In the genomic region with DNA sequence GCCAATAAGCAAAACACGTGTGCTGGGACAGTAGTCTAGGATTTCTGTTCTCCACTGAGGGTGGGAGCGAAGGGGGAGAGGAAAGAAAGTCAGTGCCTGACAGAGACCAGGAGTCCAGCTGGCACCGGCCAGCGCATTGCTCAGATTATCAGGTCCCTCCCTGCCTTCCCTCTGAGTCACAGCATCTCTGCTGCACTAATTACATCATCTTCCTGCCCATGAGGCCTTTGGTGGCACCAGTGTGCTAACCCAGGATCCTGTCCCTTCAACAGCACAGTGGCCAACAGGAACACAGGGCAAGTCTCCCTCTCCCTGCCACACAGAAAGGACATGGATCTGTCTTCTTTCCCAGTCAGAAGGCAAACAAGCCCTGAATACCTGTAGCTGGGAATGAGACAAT, we compare ENCODE assay signal across 13 mouse cellular contexts. TPM values are rescaled to one million over a fixed set of nuclear protein-coding genes. Genes with fewer than 3 reads are reported as not detected.
DNase-seq lines count a peak whose midpoint lies in the region; TF ChIP-seq lines count a peak whose summit lies in the region.
"Had no signal": no experiment of that assay in that cellular context is flagged by ENCODE, and none has a peak within 500 bp of the region (broad histone marks: within the 10 kb centered on the region; RNA-seq: fewer than 3 reads in every experiment).

No protein-coding gene starts in this region.

- no peak overlapping the region for H3K27ac ChIP-seq in cerebellum, adult 2 months (ENCODE audit: insufficient read depth, low read length)
- H3K27ac ChIP-seq in layer of hippocampus, adult 2 months, result no peak overlapping the region
- H3K27ac ChIP-seq: embryonic facial prominence, embryonic 10.5 days; limb, embryonic 12.5 days had no signal

- TF ChIP-seq CTCF in cerebellum, adult 2 months (IDR thresholded peaks at IDR 0.05; ENCODE audit: borderline replicate concordance, insufficient read depth, low read depth, low read length), result no peak
- no peak for TF ChIP-seq CTCF in layer of hippocampus, adult 2 months (conservative IDR thresholded peaks at IDR 0.05)

- no peaks in the 10 kb centered on the region; the same call in 1 of the 2 replicates for H3K4me1 ChIP-seq in cerebellum, adult 2 months (ENCODE audit: control insufficient read depth, insufficient read depth, low read length)

- no peak overlapping the region for H3K4me3 ChIP-seq in cerebellum, adult 2 months (replicated peaks; ENCODE audit: insufficient read depth, low read depth, low read length)
- H3K4me3 ChIP-seq in layer of hippocampus, adult 2 months, result no peak overlapping the region
- H3K4me3 ChIP-seq: embryonic facial prominence, embryonic 10.5 days; limb, embryonic 12.5 days had no signal

- TF ChIP-seq POLR2A in cerebellum, adult 2 months (IDR thresholded peaks at IDR 0.05; ENCODE audit: borderline replicate concordance, insufficient read depth, low read length), result no peak

- 22% methylated on average over 4 of the region's 4 CpGs for WGBS in cerebellum, adult 2 months

- H3K27me3 ChIP-seq in cerebellum, adult 2 months (ENCODE audit: control insufficient read depth, insufficient read depth, low read length), result no peaks in the 10 kb centered on the region

- peak; percentile 24 to 45 for DNase-seq in cerebellum, adult 2 months
- DNase-seq in cerebellum, adult 8-10 months, result no peak
- DNase-seq in MN1 (ENCODE audit: low spot score), result peak; percentile 94
- peak; percentile 24 for DNase-seq in fibroblast of lung, adult 2 months (ENCODE audit: low read depth)
- peak; percentile 58 for DNase-seq in heart, postnatal 4 days
- DNase-seq in embryo, embryonic 9.5 days (ENCODE audit: extremely low spot score), result no peak
- no peak for DNase-seq in layer of hippocampus, adult 2 months (ENCODE audit: low spot score in 2 of 2)
- DNase-seq in right cerebral cortex, postnatal 4 days, result no peak
- DNase-seq: B cell, adult 2 months; lung, embryonic 14.5 days had no signal

RNA-seq across cellular contexts. Expression of gene Rnd1, which starts 4.7 kb away (rescaled TPM):
- polyA plus RNA-seq in cerebellum, adult 2 months (2012; rRNA removed), result 42.4 and 47.4 TPM in 2 replicates
- total RNA-seq in heart, postnatal 4 days (2021), result 1 to 10 TPM; 1.5 TPM
- 1 to 10 TPM; 6.4 to 6.9 TPM for total RNA-seq in layer of hippocampus, adult 2 months (2021)

RNA-seq across cellular contexts. Expression of gene Ddx23, which starts 9.9 kb away (rescaled TPM):
- 69.4 and 71.7 TPM in 2 replicates for polyA plus RNA-seq in cerebellum, adult 2 months (2012; rRNA removed)
- 10 to 100 TPM; 57.6 to 59.6 TPM for total RNA-seq in heart, postnatal 4 days (2021)
- 10 to 100 TPM; 79.7 to 87.4 TPM for total RNA-seq in layer of hippocampus, adult 2 months (2021)

RNA-seq across cellular contexts. Expression of gene Ccdc65, which starts 35.4 kb away (rescaled TPM):
- 4.8 TPM in 2 replicates for polyA plus RNA-seq in cerebellum, adult 2 months (2012; rRNA removed)
- total RNA-seq in heart, postnatal 4 days (2021), result under 1 TPM; 0.38 to 0.55 TPM
- total RNA-seq in layer of hippocampus, adult 2 months (2021), result 1 to 10 TPM; 6.7 to 9.5 TPM
- total RNA-seq: monocyte, adult 5-6 weeks had no signal

RNA-seq across cellular contexts. Expression of gene Cacnb3, which starts 42.0 kb away (rescaled TPM):
- polyA plus RNA-seq in cerebellum, adult 2 months (2012; rRNA removed), result 65.4 and 69.7 TPM in 2 replicates
- 10 to 100 TPM; 15.5 to 15.8 TPM for total RNA-seq in heart, postnatal 4 days (2021)
- 100 to 1,000 TPM; 207 to 212 TPM for total RNA-seq in layer of hippocampus, adult 2 months (2021)

RNA-seq across cellular contexts. Expression of gene Fkbp11, which starts 55.4 kb away (rescaled TPM):
- polyA plus RNA-seq in cerebellum, adult 2 months (2012; rRNA removed), result 4.1 and 4.7 TPM in 2 replicates
- 10 to 100 TPM; 11.0 to 12.8 TPM for total RNA-seq in heart, postnatal 4 days (2021)
- 1 to 10 TPM in 1 of 2 experiments, under 1 TPM in 1; 0.66 to 1.3 TPM for total RNA-seq in layer of hippocampus, adult 2 months (2021)
- total RNA-seq: monocyte, adult 5-6 weeks had no signal

Comparison
In these comparisons a context has a peak if more than half of its experiments do, and no peak if none do; other contexts are left out.
1. DNase-seq: peak in cerebellum, adult 2 months (2 of 2), MN1 (single experiment), fibroblast of lung, adult 2 months (single experiment) and heart, postnatal 4 days (single experiment); none in cerebellum, adult 8-10 months (single experiment), embryo, embryonic 9.5 days (single experiment), layer of hippocampus, adult 2 months (0 of 2) and right cerebral cortex, postnatal 4 days (single experiment).
2. RNA of gene Ccdc65, which starts 35.4 kb away (total RNA-seq): 6.7 to 9.5 TPM in layer of hippocampus, adult 2 months; 0.38 to 0.55 TPM in heart, postnatal 4 days; every median in the first group is over 4 times any median in the second.